Mouse (Mus musculus): Measurements from ENCODE around the gene Igflr1. TPM values are rescaled to one million over a fixed set of nuclear protein-coding genes. Genes with fewer than 3 reads are reported as not detected.

Gene Igflr1
- polyA plus RNA-seq, 1 experiment from 2014 or later = 4.3 TPM

DNA sequence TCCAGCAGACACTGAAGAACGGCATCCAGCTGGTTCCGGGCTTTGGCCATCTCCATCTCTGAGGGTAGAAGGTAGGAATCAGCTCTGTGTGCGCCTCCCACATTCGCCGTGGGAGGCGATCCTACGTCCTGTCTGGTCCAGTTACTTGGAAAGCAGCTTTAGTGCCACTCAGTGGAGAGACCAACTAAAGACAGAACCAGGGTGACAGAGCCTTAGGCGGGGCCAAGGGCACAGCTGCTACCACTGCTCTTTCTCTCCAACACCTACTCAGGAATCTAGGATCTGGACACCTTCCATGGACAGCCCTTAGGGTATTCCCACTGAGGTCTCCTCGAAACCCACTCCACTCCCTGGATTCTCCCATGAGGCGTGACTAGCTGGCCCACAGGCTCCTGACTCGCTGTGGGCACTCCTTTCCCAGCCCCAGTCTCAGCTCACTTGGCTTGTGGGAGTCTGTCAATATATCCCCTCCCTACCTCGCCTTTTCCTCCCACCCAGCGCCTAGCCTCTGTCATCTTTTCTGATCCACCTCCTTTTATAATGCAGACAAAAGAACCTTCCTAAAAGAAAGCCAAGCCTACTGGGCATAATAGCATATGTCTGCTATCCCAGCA, 7.2 kb upstream of the Igflr1 start:
- WGBS = 90% methylated on average over 13 of the region's 13 CpGs
- Histone ChIP-seq H3K4me3 (peak overlapping the region; percentile 69), H3K27me3 (no peaks in the 10 kb centered on the region), H3K9ac (peak overlapping the region; percentile 85; the same call in 1 of the 2 replicates), H3K4me2 (peak overlapping the region; percentile 94), H3K9me3 (no peaks in the 10 kb centered on the region), H3K27ac (no peak overlapping the region), H3K4me1 (peaks cover 37% of the 10 kb centered on the region), H3K36me3 (peaks cover 34% of the 10 kb centered on the region)
- no peak for ATAC-seq (ENCODE audit: insufficient number of reproducible peaks, insufficient read depth, low FRiP score, low TSS enrichment, low read depth)

DNA sequence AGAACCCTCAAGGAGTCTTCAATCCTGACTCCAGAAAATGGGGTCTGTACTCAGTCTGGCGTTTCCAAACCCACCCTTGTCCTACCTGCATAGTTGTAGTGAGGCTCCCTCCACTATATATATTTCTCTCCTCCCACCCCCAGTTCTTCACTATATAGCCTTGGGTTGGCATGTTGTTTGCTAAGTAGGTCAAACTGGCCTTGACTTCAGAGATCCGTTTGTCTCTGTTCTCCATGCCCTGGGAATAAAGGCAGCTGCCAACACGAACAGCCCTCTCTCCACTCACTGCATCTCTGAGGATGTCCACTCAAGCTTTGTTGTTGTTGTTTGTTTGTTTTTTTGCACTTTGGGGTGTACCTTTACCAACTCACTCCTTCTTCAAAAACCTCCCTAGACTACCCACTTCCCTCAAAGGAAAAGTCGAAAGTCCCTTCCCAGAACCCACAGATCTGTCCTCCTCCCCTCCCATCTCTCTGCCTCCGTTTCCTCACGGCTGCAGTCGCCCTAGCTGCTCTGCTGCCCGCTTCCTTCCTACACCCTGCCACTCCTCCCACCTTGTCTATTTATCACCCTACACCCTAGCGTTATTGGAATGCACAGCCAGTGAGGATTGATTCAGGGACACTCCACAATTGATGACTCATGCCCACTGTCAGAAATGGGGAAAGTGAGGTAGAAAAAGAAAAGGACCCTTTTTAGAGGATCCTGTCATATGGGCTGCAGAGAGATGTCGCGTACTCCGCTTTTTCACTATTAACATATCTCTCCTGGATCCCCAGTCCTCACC, 6.4 kb upstream of the Igflr1 start:
- H3K9me3 ChIP-seq = no peaks in the 10 kb centered on the region
- no peak overlapping the region; the same call in 1 of the 2 replicates for H3K27ac ChIP-seq
- 15% methylated on average over 12 of the region's 12 CpGs for WGBS
- peak overlapping the region; percentile 69 for H3K4me3 ChIP-seq
- ATAC-seq (ENCODE audit: insufficient number of reproducible peaks, insufficient read depth, low FRiP score, low TSS enrichment, low read depth) = no peak
- peaks cover 31% of the 10 kb centered on the region for H3K4me1 ChIP-seq
- H3K4me2 ChIP-seq = peak overlapping the region; percentile 94
- peak overlapping the region; percentile 85 for H3K9ac ChIP-seq
- peaks cover 34% of the 10 kb centered on the region for H3K36me3 ChIP-seq
- H3K27me3 ChIP-seq = no peaks in the 10 kb centered on the region

DNA sequence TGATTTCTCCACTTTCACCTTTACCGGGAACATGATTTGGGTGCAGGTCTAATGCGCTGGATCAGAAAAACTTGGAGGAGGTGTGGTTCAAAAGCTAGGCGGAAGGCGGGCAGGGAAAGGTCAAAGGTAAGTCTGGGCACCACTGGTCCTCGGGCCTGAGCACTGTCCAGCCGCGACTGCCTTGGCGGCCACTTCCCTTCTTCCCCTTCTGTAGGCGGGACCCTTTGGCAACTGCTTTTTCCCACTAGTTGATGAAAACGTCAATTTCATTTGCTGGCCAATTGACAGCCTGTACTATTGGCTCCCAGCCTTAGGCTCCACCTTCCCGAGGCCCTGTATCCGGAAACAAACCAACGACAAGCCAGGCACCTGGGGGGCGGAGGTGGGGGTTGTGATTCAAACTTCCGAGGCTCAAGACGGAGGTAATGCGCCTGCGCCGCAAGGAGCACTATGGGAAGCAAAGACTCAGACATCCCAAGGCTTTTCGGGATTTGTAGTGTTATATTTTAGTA, 5.7 kb upstream of the Igflr1 start, which contains the start of gene Lin37:
Gene Lin37 (minus strand): TSS at position 396 of the 512 bp plus-strand sequence.
- no peaks in the 10 kb centered on the region for H3K9me3 ChIP-seq
- H3K4me2 ChIP-seq = peak within 1 kb of the TSS; percentile 94
- peak within 1 kb of the TSS; percentile 69 for H3K4me3 ChIP-seq
- peak; percentile 82 for ATAC-seq (ENCODE audit: insufficient number of reproducible peaks, insufficient read depth, low FRiP score, low TSS enrichment, low read depth)
- peak within 1 kb of the TSS; percentile 85 for H3K9ac ChIP-seq
- peaks cover 37% of the 10 kb centered on the region for H3K4me1 ChIP-seq
- WGBS = 0% methylated on average over 20 of the region's 20 CpGs
- peaks cover 30% of the 10 kb centered on the region for H3K36me3 ChIP-seq
- H3K27ac ChIP-seq = no peak within 1 kb of the TSS; the same call in 1 of the 2 replicates
- H3K27me3 ChIP-seq = no peaks in the 10 kb centered on the region

DNA sequence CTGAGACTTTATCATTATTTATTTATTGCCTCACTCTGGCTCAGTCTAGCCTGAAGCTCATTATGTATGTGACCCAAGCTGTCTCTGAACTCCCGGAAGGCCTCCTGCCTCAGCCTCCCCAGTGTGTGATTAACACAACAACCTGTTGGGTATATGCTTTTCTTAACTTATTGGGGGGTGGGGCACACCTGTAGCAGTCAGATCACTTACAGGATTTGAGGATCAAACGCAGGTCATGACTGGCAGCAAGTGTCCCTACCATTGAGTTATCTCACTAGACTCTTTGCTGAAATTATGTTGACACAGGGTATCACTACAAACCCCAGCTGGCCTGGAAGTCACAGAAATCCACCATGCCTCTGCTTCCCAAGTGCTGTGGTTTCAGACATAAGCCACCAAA, 4.9 kb upstream of the Igflr1 start:
- Histone ChIP-seq H3K9me3 (no peaks in the 10 kb centered on the region), H3K36me3 (peaks cover 30% of the 10 kb centered on the region), H3K4me2 (peak overlapping the region; percentile 94), H3K27ac (no peak overlapping the region), H3K4me1 (peaks cover 37% of the 10 kb centered on the region), H3K9ac (no peak overlapping the region), H3K27me3 (no peaks in the 10 kb centered on the region), H3K4me3 (peak overlapping the region; percentile 69; the same call in 1 of the 2 replicates)
- ATAC-seq (ENCODE audit: insufficient number of reproducible peaks, insufficient read depth, low FRiP score, low TSS enrichment, low read depth) = no peak
- WGBS = 71% methylated on average over 2 of the region's 2 CpGs

DNA sequence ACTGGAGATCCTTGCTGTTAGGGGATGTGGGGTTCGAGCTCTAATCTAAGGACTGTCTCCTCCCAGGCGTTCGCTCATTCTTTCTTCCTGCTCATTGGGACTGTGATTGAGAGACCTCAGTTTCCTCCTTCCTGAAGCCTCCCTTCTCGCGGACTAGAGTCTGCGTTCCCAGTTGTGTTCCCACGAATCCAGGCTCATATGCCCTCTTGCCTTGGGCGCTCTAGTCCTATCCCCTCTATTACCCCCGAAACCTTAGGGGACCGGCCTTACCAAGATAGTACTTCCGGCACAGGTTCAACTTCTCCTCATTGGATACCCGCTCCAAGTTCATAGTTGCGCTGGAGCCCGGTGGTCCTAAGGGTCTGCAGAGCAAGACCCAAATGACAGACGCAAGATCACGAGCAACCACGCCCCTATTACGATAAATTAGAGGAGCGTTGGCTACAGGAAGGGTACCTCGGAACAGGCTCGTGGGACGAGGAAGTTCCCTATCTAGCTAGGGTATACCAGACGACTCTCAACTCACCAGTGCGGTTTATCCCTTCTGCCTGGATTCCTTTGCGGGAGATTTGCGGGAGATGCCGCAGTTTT, 2.6 kb upstream of the Igflr1 start:
- peak overlapping the region; percentile 76 for H3K4me3 ChIP-seq
- H3K36me3 ChIP-seq = peaks cover 30% of the 10 kb centered on the region
- H3K4me1 ChIP-seq = peaks cover 37% of the 10 kb centered on the region
- WGBS = 2% methylated on average over 27 of the region's 27 CpGs
- H3K27me3 ChIP-seq = no peaks in the 10 kb centered on the region
- ATAC-seq (ENCODE audit: insufficient number of reproducible peaks, insufficient read depth, low FRiP score, low TSS enrichment, low read depth) = no peak
- H3K9me3 ChIP-seq = no peaks in the 10 kb centered on the region
- peak overlapping the region; percentile 80 for H3K27ac ChIP-seq
- H3K4me2 ChIP-seq = peak overlapping the region; percentile 82
- H3K9ac ChIP-seq = peak overlapping the region; percentile 83

DNA sequence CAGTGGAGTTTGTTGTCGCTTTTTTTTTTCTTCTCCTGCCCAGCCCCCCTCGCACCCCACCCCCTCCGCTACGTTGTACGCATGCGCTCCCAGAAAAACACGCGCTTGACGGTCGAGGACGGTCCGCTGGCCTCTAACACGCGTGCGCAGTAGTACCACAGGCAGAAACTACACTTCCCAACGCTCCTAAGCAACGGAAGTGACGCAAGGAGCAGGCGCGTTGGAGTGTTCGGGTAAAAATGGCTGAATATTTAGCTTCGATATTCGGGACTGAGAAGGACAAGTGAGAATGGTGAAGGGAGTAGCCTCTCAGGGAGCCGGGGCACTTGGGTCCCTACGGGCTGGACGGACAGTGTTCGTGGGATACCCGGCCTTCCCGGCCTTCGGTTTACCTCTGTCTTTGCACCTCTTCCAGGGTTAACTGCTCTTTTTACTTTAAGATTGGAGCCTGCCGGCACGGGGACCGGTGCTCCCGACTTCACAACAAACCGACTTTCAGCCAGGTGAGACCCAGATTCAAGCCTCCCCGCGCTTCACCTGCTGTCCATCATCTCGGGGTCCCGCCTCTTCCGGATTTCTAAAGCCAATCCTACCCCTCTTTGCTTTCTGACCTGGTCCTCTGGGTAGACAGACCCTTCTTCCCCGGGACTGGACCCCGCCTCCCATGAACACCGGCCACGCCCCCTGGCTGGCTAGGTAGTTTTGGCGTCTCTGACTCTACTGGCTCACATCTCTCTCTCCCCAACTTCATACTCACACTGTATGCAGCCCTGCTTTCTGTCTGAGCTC, 1.9 kb upstream of the Igflr1 start, which contains the start of the genes U2af1l4, Gm49396 and Psenen:
Gene U2af1l4 (plus strand): TSS at position 185 of the 789 bp plus-strand sequence.
Gene Gm49396 (plus strand): TSS at position 228 of the 789 bp plus-strand sequence.
Gene Psenen (minus strand): TSS at position 511 of the 789 bp plus-strand sequence.
- peak within 1 kb of the TSS; percentile 76 for H3K4me3 ChIP-seq
- no peaks in the 10 kb centered on the region for H3K27me3 ChIP-seq
- H3K4me1 ChIP-seq = peaks cover 33% of the 10 kb centered on the region
- H3K27ac ChIP-seq = peak within 1 kb of the TSS; percentile 96
- no peaks in the 10 kb centered on the region for H3K9me3 ChIP-seq
- peak within 1 kb of the TSS; percentile 82 for H3K4me2 ChIP-seq
- under 1% methylated on average over 45 of the region's 45 CpGs for WGBS
- H3K36me3 ChIP-seq = peaks cover 34% of the 10 kb centered on the region
- ATAC-seq (ENCODE audit: insufficient number of reproducible peaks, insufficient read depth, low FRiP score, low TSS enrichment, low read depth) = peak; percentile 84
- H3K9ac ChIP-seq = peak within 1 kb of the TSS; percentile 83

DNA sequence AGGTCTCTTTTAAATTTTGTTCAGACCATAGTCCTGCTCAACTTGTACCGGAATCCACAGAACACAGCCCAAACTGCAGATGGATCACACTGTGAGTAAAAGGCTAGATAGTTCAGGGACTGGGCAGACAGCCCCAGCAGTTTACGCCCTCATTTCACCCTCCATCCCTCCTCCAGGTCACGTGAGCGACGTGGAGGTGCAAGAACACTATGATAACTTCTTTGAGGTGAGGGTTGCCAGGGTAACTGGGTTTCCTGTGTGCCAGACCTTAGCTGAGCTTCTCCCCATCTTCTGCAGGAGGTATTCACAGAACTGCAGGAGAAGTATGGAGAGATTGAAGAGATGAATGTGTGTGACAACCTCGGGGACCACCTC, 1.3 kb upstream of the Igflr1 start:
- no peak for ATAC-seq (ENCODE audit: insufficient number of reproducible peaks, insufficient read depth, low FRiP score, low TSS enrichment, low read depth)
- Histone ChIP-seq H3K27ac (peak overlapping the region; percentile 96), H3K4me2 (peak overlapping the region; percentile 82), H3K36me3 (peaks cover 40% of the 10 kb centered on the region), H3K9ac (peak overlapping the region; percentile 83), H3K27me3 (no peaks in the 10 kb centered on the region), H3K9me3 (no peaks in the 10 kb centered on the region), H3K4me1 (peaks cover 27% of the 10 kb centered on the region), H3K4me3 (peak overlapping the region; percentile 76)
- WGBS = 21% methylated on average over 6 of the region's 6 CpGs

DNA sequence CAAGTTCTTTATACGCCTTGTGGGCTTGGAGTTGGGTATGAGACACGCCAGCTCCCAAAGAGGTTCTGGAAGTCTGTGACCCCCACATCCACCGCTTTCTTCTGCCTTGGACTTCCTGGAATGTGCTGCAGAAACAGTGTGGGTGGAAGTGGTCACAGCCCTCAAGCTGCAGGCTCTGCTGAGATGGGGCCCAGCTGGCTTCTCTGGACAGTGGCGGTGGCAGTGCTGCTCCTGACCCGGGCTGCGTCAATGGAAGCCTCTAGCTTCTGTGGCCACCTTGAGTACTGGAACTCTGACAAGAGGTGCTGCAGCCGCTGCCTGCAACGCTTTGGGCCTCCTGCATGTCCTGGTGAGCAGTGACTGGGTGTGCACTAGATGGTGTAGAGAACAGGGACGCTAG, 806 bp downstream of the Igflr1 start:
- no peaks in the 10 kb centered on the region for H3K9me3 ChIP-seq
- H3K4me3 ChIP-seq = no peak overlapping the region
- no peak for ATAC-seq (ENCODE audit: insufficient number of reproducible peaks, insufficient read depth, low FRiP score, low TSS enrichment, low read depth)
- no peak overlapping the region for H3K27ac ChIP-seq
- H3K4me1 ChIP-seq = peaks cover 20% of the 10 kb centered on the region
- no peaks in the 10 kb centered on the region for H3K27me3 ChIP-seq
- H3K4me2 ChIP-seq = no peak overlapping the region
- H3K36me3 ChIP-seq = peaks cover 62% of the 10 kb centered on the region
- no peak overlapping the region for H3K9ac ChIP-seq
- WGBS = 90% methylated on average over 9 of the region's 9 CpGs

DNA sequence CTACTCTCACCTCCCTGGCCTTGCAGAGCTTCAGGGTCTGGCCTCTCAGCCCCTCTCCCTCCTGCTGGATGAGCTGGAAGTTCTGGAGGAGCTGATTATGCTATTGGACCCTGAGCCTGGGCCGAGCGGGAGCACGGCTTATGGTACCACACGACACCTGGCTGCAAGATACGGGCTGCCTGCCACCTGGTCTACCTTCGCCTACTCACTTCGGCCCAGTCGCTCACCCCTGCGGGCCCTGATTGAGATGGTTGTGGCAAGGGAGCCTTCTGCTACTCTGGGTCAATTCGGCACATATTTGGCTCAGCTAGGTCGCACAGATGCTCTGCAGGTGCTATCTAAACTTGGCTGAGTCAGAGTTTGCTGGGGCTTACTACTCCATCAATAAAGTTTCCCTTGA, 2.3 kb downstream of the Igflr1 start:
- H3K36me3 ChIP-seq = peaks cover 74% of the 10 kb centered on the region

DNA sequence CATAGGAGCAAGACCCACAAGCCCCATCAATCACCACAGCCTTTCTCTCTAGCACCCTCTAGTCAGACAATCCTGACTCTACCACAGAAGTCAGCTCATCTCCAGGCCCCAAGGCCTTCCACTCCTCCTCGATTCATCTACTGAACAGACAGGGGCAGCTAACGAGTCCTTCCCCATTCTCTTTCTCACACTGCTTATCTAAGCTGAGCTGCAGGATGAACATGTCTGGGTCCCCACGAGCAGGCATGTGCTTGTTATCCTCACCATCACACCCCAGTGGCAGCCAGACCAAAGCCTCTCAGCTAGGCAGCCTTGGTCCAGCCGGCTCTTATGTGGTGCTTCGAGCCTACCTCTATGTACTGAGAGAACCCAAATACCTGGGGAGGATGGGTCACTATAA, 7.2 kb downstream of the Igflr1 start:
- Histone ChIP-seq H3K27ac (no peak overlapping the region), H3K27me3 (no peaks in the 10 kb centered on the region), H3K9ac (no peak overlapping the region), H3K4me3 (no peak overlapping the region), H3K4me2 (no peak overlapping the region), H3K4me1 (no peaks in the 10 kb centered on the region), H3K9me3 (no peaks in the 10 kb centered on the region), H3K36me3 (peaks cover 94% of the 10 kb centered on the region)
- 90% methylated on average over 5 of the region's 5 CpGs for WGBS
- ATAC-seq (ENCODE audit: insufficient number of reproducible peaks, insufficient read depth, low FRiP score, low TSS enrichment, low read depth) = no peak

More for the DNA sequence above, 2.3 kb downstream of the Igflr1 start:
- WGBS = 92% methylated on average over 11 of the region's 11 CpGs
- H3K4me3 ChIP-seq = no peak overlapping the region
- no peaks in the 10 kb centered on the region for H3K9me3 ChIP-seq
- peaks cover 9% of the 10 kb centered on the region for H3K4me1 ChIP-seq
- H3K27me3 ChIP-seq = no peaks in the 10 kb centered on the region
- no peak overlapping the region for H3K4me2 ChIP-seq
- no peak overlapping the region for H3K9ac ChIP-seq
- ATAC-seq (ENCODE audit: insufficient number of reproducible peaks, insufficient read depth, low FRiP score, low TSS enrichment, low read depth) = no peak
- H3K27ac ChIP-seq = no peak overlapping the region

DNA sequence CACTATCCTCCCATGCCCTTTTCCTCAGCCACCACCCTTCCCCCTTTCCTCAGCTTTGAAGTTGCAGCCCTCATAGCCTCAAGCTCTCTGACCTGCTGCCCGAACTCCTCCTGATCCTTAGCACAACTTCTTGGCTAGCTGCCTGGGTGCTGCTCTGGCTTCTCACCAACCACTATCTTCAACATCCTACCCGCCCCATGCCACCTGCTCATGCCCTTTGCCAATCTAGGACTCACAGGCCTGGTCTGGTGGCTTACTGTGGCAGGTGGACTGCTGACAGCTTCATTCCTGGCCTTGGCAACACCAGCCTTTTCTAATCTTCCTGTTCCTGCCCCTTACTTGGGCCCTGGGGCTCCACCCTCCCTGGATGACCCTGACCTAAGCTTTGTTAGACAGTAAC, 7.7 kb downstream of the Igflr1 start:
- H3K27ac ChIP-seq = no peak overlapping the region
- H3K9ac ChIP-seq = no peak overlapping the region
- ATAC-seq (ENCODE audit: insufficient number of reproducible peaks, insufficient read depth, low FRiP score, low TSS enrichment, low read depth) = no peak
- no peak overlapping the region for H3K4me2 ChIP-seq
- H3K4me1 ChIP-seq = no peaks in the 10 kb centered on the region
- H3K36me3 ChIP-seq = peaks cover 97% of the 10 kb centered on the region
- H3K4me3 ChIP-seq = no peak overlapping the region
- WGBS = 71% methylated on average over 2 of the region's 2 CpGs
- no peaks in the 10 kb centered on the region for H3K9me3 ChIP-seq
- H3K27me3 ChIP-seq = no peaks in the 10 kb centered on the region

All from embryonic facial prominence, embryonic 13.5 days (tissue).